In genomic region chr11:59182864-59183331, GRCm38 (mm10) we compare ENCODE assay signal across 10 mouse cellular contexts. TPM values are rescaled to one million over a fixed set of nuclear protein-coding genes. Genes with fewer than 3 reads are reported as not detected.
DNase-seq lines count a peak whose midpoint lies in the region; ATAC-seq lines count a peak whose summit lies in the region.
"Had no signal": no experiment of that assay in that cellular context is flagged by ENCODE, and none has a peak within 500 bp of the region (broad histone marks: within the 10 kb centered on the region; RNA-seq: fewer than 3 reads in every experiment).

Gene Gjc2 (minus strand): TSS chr11:59183213.

- DNase-seq in kidney, adult 18-20 months, result peak; percentile 40
- peak; percentile 67 for DNase-seq in adrenal gland, postnatal 25 days
- peak; percentile 38 to 43 for DNase-seq in layer of hippocampus, postnatal 36 days
- no peak for DNase-seq in forebrain, embryonic 14.5 days (ENCODE audit: low spot score)
- DNase-seq in T-cell, adult 2 months (ENCODE audit: low spot score), result no peak

- H3K4me2 ChIP-seq in kidney, embryonic 15.5 days, result no peak within 1 kb of the TSS
- peak within 1 kb of the TSS; percentile 12; the same call in 1 of the 2 replicates for H3K4me2 ChIP-seq in heart, embryonic 14.5 days (ENCODE audit: low read length)
- H3K4me2 ChIP-seq in stomach, embryonic 14.5 days (replicated peaks; ENCODE audit: low read depth, low read length), result no peak within 1 kb of the TSS
- H3K4me2 ChIP-seq in forebrain, embryonic 14.5 days (ENCODE audit: low read length), result no peak within 1 kb of the TSS
- H3K4me2 ChIP-seq: limb, embryonic 15.5 days had no signal

- no peaks in the 10 kb centered on the region for H3K9me3 ChIP-seq in kidney, embryonic 15.5 days (replicated peaks)
- H3K9me3 ChIP-seq in heart, embryonic 14.5 days (ENCODE audit: control insufficient read depth, low read length), result no peaks in the 10 kb centered on the region
- H3K9me3 ChIP-seq in stomach, embryonic 14.5 days (ENCODE audit: control insufficient read depth, low read depth, low read length), result no peaks in the 10 kb centered on the region
- H3K9me3 ChIP-seq in forebrain, embryonic 14.5 days (replicated peaks; ENCODE audit: control insufficient read depth, low read length), result no peaks in the 10 kb centered on the region
- H3K9me3 ChIP-seq: limb, embryonic 15.5 days had no signal

- H3K27me3 ChIP-seq in kidney, embryonic 15.5 days, result peaks cover 22% of the 10 kb centered on the region
- H3K27me3 ChIP-seq in heart, embryonic 14.5 days (ENCODE audit: control insufficient read depth, insufficient read depth, low read length), result peaks cover 13% of the 10 kb centered on the region
- H3K27me3 ChIP-seq in stomach, embryonic 14.5 days (ENCODE audit: control insufficient read depth, insufficient read depth, low read length), result peaks cover 14% of the 10 kb centered on the region
- peaks cover 14% of the 10 kb centered on the region for H3K27me3 ChIP-seq in forebrain, embryonic 14.5 days (replicated peaks; ENCODE audit: control insufficient read depth, insufficient read depth, low read length)

- H3K9ac ChIP-seq in kidney, embryonic 15.5 days, result no peak within 1 kb of the TSS
- H3K9ac ChIP-seq in heart, embryonic 14.5 days (ENCODE audit: low read length), result peak within 1 kb of the TSS; percentile 51; the same call in 1 of the 2 replicates
- H3K9ac ChIP-seq in stomach, embryonic 14.5 days (replicated peaks; ENCODE audit: low read depth, low read length), result no peak within 1 kb of the TSS
- no peak within 1 kb of the TSS for H3K9ac ChIP-seq in forebrain, embryonic 14.5 days (ENCODE audit: low read length)
- H3K9ac ChIP-seq: limb, embryonic 15.5 days had no signal

- H3K4me1 ChIP-seq in kidney, embryonic 15.5 days, result peaks cover 10% of the 10 kb centered on the region
- H3K4me1 ChIP-seq in heart, embryonic 14.5 days (ENCODE audit: control insufficient read depth in 2 of 2, insufficient read depth in 2 of 2, low read length in 2 of 2), result peaks cover 15 to 31% of the 10 kb centered on the region in 2 experiments
- 0 out of 2 replicates have a peak, but pooled peaks cover 2% of the 10 kb centered on the region for H3K4me1 ChIP-seq in stomach, embryonic 14.5 days (ENCODE audit: control insufficient read depth, insufficient read depth, low read length)
- H3K4me1 ChIP-seq in forebrain, embryonic 14.5 days (ENCODE audit: control insufficient read depth, insufficient read depth, low read length), result no peaks in the 10 kb centered on the region

- H3K36me3 ChIP-seq in kidney, embryonic 15.5 days, result peaks cover 40% of the 10 kb centered on the region
- peaks cover 35% of the 10 kb centered on the region for H3K36me3 ChIP-seq in heart, embryonic 14.5 days (ENCODE audit: control insufficient read depth, insufficient read depth, low read length)
- peaks cover 12% of the 10 kb centered on the region; the same call in 1 of the 2 replicates for H3K36me3 ChIP-seq in stomach, embryonic 14.5 days (ENCODE audit: control insufficient read depth, insufficient read depth, low read length)
- peaks cover 39% of the 10 kb centered on the region for H3K36me3 ChIP-seq in forebrain, embryonic 14.5 days (ENCODE audit: control insufficient read depth, insufficient read depth, low read length)

- WGBS in kidney, embryonic 15.5 days, result 39% methylated on average over 3 of the region's 3 CpGs
- WGBS in heart, embryonic 14.5 days, result 32% methylated on average over 3 of the region's 3 CpGs
- 52% methylated on average over 3 of the region's 3 CpGs for WGBS in stomach, embryonic 14.5 days
- WGBS in forebrain, embryonic 14.5 days, result 36% methylated on average over 3 of the region's 3 CpGs

- no peak within 1 kb of the TSS for H3K27ac ChIP-seq in kidney, embryonic 15.5 days
- peak within 1 kb of the TSS; percentile 48 to 55; a peak in 3 of 4 replicates for H3K27ac ChIP-seq in heart, embryonic 14.5 days (replicated peaks in 1 of 2; ENCODE audit: control insufficient read depth in 1 of 2, insufficient read depth in 1 of 2, low read depth in 2 of 2, low read length in 2 of 2)
- H3K27ac ChIP-seq in stomach, embryonic 14.5 days (ENCODE audit: low read length), result peak within 1 kb of the TSS; percentile 39; the same call in 1 of the 2 replicates
- no peak within 1 kb of the TSS for H3K27ac ChIP-seq in forebrain, embryonic 14.5 days (ENCODE audit: low read depth, low read length)
- H3K27ac ChIP-seq: limb, embryonic 15.5 days had no signal

- ATAC-seq in kidney, embryonic 15.5 days (replicated peaks; ENCODE audit: low FRiP score), result no peak
- 0 out of 2 replicates have a peak, but pooled peaks have one; percentile 17 for ATAC-seq in heart, embryonic 14.5 days (ENCODE audit: insufficient number of reproducible peaks, insufficient read depth, low FRiP score, low read depth)
- peak; percentile 24; the same call in 1 of the 2 replicates for ATAC-seq in stomach, embryonic 14.5 days (ENCODE audit: insufficient number of reproducible peaks, insufficient read depth, low FRiP score, low read depth)
- no peak for ATAC-seq in forebrain, embryonic 14.5 days

- no peak within 1 kb of the TSS for H3K4me3 ChIP-seq in kidney, embryonic 15.5 days (replicated peaks)
- no peak within 1 kb of the TSS for H3K4me3 ChIP-seq in heart, embryonic 14.5 days (ENCODE audit: control insufficient read depth in 1 of 2, insufficient read depth in 1 of 2, low read depth in 1 of 2, low read length in 2 of 2)
- H3K4me3 ChIP-seq in stomach, embryonic 14.5 days (ENCODE audit: low read depth, low read length), result no peak within 1 kb of the TSS
- H3K4me3 ChIP-seq in forebrain, embryonic 14.5 days (ENCODE audit: low read depth, low read length), result no peak within 1 kb of the TSS
- H3K4me3 ChIP-seq: limb, embryonic 15.5 days had no signal

RNA-seq across cellular contexts. Expression of gene Gjc2, which starts in this region (rescaled TPM):
- polyA plus RNA-seq in kidney, embryonic 15.5 days (2015; fragmentation: Nextera tagmentation; extraction: Ambion mirVana), result 0.22 and 0.27 TPM in 2 replicates
- 0.43 and 0.57 TPM in 2 replicates for total RNA-seq in adrenal gland, postnatal 25 days (2021)
- 0.23 and 0.39 TPM in 2 replicates for polyA plus RNA-seq in heart, embryonic 14.5 days (2014; fragmentation: Nextera tagmentation; extraction: Ambion mirVana)
- 10 to 100 TPM; 15.7 to 16.9 TPM for total RNA-seq in layer of hippocampus, postnatal 36 days (2021)
- 0.36 TPM in 1 of 2 replicates, not detected in the other for polyA plus RNA-seq in stomach, embryonic 14.5 days (2014; fragmentation: Nextera tagmentation; extraction: Ambion mirVana)
- 0.10 TPM in 1 of 2 replicates, not detected in the other for polyA plus RNA-seq in forebrain, embryonic 14.5 days (2014; fragmentation: Nextera tagmentation; extraction: Ambion mirVana)
- polyA plus RNA-seq: embryonic facial prominence, embryonic 11.5 days had no signal

Comparison
In these comparisons a context has a peak if more than half of its experiments do, and no peak if none do; other contexts are left out.
1. RNA of gene Gjc2 (total RNA-seq): 15.7 to 16.9 TPM in layer of hippocampus, postnatal 36 days; 0.43 to 0.57 TPM in adrenal gland, postnatal 25 days; every median in the first group is over 10 times any median in the second.
2. Peak in DNase-seq in adrenal gland, postnatal 25 days; RNA of the gene not detected or under 1 TPM.
3. Peak in ATAC-seq, H3K27ac ChIP-seq, H3K9ac ChIP-seq and H3K4me2 ChIP-seq in heart, embryonic 14.5 days; RNA of the gene not detected or under 1 TPM.
4. Peak in ATAC-seq and H3K27ac ChIP-seq in stomach, embryonic 14.5 days; RNA of the gene not detected or under 1 TPM.
5. DNase-seq: peak in kidney, adult 18-20 months (single experiment) and layer of hippocampus, postnatal 36 days (2 of 2); none in forebrain, embryonic 14.5 days (single experiment) and T-cell, adult 2 months (single experiment).